Mouse (Mus musculus): ENCODE results near the gene Lamp2. TPM values are rescaled to one million over a fixed set of nuclear protein-coding genes. Genes with fewer than 3 reads are reported as not detected.
"Not testable (repeated sequence)": the region's sequence is repeated elsewhere in the genome, so short reads cannot be mapped to it uniquely, and the experiment has no call there.

Gene Lamp2
- 33.1 and 34.0 TPM in 2 replicates for total RNA-seq (2012; rRNA removed)

DNA sequence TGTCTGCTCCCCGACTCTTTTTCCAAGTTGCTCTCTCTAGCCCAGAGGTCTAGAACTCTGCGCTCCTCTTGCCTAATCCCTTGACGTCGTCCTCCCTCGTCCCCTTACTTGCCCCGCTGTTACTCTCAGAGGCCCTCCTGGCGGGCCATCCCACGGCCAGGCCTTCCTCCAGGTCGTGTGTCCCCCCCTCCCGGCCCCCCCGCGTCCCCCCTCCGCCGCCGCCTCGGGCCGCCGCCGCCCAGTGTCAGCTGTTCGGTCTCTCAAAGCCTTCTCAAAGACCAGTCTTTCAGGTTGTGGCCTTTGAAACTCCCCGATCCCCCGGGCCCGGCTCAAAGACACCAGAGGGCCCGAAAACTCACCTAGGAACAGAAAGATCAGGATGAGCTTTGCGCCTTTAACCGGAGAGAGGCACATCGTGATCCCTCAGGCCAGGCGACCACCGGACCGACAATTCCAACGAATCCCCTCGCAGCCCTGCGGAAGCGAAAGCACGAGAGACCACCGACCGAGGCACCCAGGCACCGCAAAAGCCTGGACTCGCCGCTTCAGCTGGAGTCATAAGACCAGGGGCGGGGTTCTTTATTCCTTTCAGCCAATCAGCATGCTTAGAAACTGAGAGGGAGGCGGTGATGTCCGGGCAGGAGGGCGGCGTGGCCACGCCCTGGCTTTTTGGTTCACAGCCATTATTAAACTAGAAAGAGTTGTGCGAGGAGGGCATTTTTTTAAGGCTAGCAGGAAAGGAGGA, at the start of gene Lamp2:
Lamp2 (minus strand) TSS at position 565 of the 745 bp plus-strand sequence.
- H3K4me1 ChIP-seq (ENCODE audit: control insufficient read depth in 2 of 2, insufficient read depth in 2 of 2, low read length in 2 of 2, poor library complexity in 1 of 2): no peaks in the 10 kb centered on the region; a peak in 1 of 4 replicates
- DNase-seq (ENCODE audit: low read depth, low spot score): peak; percentile 54
- no peaks in the 10 kb centered on the region for H3K9me3 ChIP-seq (ENCODE audit: control insufficient read depth, insufficient read depth, low read depth, low read length)
- in situ Hi-C loops (cut with MboI; ENCODE audit: low sequenced_read_pairs in 2 of 2, unreplicated experiment in 2 of 2): no loop called here
- TF ChIP-seq MAFK (IDR thresholded peaks at IDR 0.05; ENCODE audit: insufficient read depth, low read depth, low read length) (peak; percentile 73), ZC3H11A (IDR thresholded peaks at IDR 0.05; ENCODE audit: borderline replicate concordance, low read depth, low read length) (no peak), ZNF384 (IDR thresholded peaks at IDR 0.05; ENCODE audit: low read depth, low read length) (peak; percentile 67; the same call in 1 of the 2 replicates)
- H3K36me3 ChIP-seq (ENCODE audit: control insufficient read depth, insufficient read depth, low read length, poor library complexity, severe bottlenecking): peaks cover 5% of the 10 kb centered on the region; the same call in 1 of the 2 replicates
- H3K4me3 ChIP-seq (ENCODE audit: insufficient read depth in 1 of 2, low read depth in 1 of 2, low read length in 2 of 2, poor library complexity in 1 of 2, severe bottlenecking in 1 of 2): peak within 1 kb of the TSS; percentile 79 to 97
- H3K27ac ChIP-seq (ENCODE audit: insufficient read depth, low read depth, low read length, poor library complexity, severe bottlenecking): peak within 1 kb of the TSS; percentile 90
- peak within 1 kb of the TSS; percentile 96 for H3K9ac ChIP-seq (ENCODE audit: insufficient read depth, low read depth, low read length, poor library complexity, severe bottlenecking)

DNA sequence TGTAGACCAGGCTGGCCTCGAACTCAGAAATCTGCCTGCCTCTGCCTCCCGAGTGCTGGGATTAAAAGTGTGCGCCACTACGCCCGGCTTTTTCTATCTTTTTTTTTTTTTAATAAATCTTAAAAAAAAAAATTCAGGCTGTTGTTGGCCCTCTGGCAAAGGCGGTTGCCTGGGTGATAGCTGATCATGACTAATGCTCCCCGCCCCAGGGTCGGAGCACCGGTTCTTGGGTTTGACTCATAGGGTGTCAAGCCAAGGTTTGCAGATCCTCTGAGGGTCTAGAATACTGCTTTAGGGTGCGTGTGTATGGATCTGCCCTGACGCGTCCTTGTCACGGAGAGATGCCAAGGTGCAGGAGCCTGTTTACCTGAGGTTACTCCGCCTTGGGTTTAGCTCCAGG, 48.6 kb upstream of the Lamp2 start:
- Histone ChIP-seq H3K9me3 (ENCODE audit: control insufficient read depth, insufficient read depth, low read depth, low read length) (no peaks in the 10 kb centered on the region), H3K9ac (ENCODE audit: insufficient read depth, low read depth, low read length, poor library complexity, severe bottlenecking) (peak overlapping the region; percentile 35; the same call in 1 of the 2 replicates), H3K4me1 (ENCODE audit: control insufficient read depth in 2 of 2, insufficient read depth in 2 of 2, low read length in 2 of 2, poor library complexity in 1 of 2) (no peaks in the 10 kb centered on the region), H3K36me3 (ENCODE audit: control insufficient read depth, insufficient read depth, low read length, poor library complexity, severe bottlenecking) (no peaks in the 10 kb centered on the region), H3K4me3 (ENCODE audit: insufficient read depth in 1 of 2, low read depth in 1 of 2, low read length in 2 of 2, poor library complexity in 1 of 2, severe bottlenecking in 1 of 2) (peak overlapping the region; percentile 48 to 59), H3K27ac (ENCODE audit: insufficient read depth, low read depth, low read length, poor library complexity, severe bottlenecking) (no peak overlapping the region)
- no peak for TF ChIP-seq ZC3H11A (IDR thresholded peaks at IDR 0.05; ENCODE audit: borderline replicate concordance, low read depth, low read length)
- no peak for TF ChIP-seq CHD2 (IDR thresholded peaks at IDR 0.05; ENCODE audit: low read depth, low read length)
- no peak for TF ChIP-seq MAFK (IDR thresholded peaks at IDR 0.05; ENCODE audit: insufficient read depth, low read depth, low read length)
- no peak for TF ChIP-seq HCFC1 (IDR thresholded peaks at IDR 0.05; ENCODE audit: borderline replicate concordance, insufficient read depth, low read length)
- no peak for TF ChIP-seq ZNF384 (IDR thresholded peaks at IDR 0.05; ENCODE audit: low read depth, low read length)
- in situ Hi-C loops (cut with MboI; ENCODE audit: low sequenced_read_pairs in 2 of 2, unreplicated experiment in 2 of 2): loop anchor here in 1 of 2 experiments (25.0 kb wide), 1 partner anchor 132 kb away; the partner anchor contains the start of gene C1galt1c1
- DNase-seq (ENCODE audit: low read depth, low spot score): no peak

DNA sequence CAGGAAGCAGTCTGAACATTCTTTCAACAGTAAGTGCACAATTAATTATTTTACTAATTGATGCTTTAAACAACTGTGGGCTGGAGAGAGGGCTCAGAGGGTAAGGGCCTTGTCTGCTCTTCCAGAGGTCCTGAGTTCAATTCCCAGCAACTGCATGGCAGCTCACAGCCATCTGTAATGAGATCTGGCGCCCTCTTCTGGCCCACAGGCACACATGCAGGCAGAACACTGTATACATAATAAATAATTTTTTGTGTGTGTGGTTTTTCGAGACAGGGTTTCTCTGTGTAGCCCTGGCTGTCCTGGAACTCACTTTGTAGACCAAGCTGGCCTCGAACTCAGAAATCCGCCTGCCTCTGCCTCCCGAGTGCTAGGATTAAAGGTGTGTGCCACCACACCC, 45.9 kb upstream of the Lamp2 start:
- H3K4me1 ChIP-seq (ENCODE audit: control insufficient read depth in 2 of 2, insufficient read depth in 2 of 2, low read length in 2 of 2, poor library complexity in 1 of 2); H3K36me3 ChIP-seq (ENCODE audit: control insufficient read depth, insufficient read depth, low read length, poor library complexity, severe bottlenecking); H3K4me3 ChIP-seq (ENCODE audit: insufficient read depth in 1 of 2, low read depth in 1 of 2, low read length in 2 of 2, poor library complexity in 1 of 2, severe bottlenecking in 1 of 2); H3K9ac ChIP-seq (ENCODE audit: insufficient read depth, low read depth, low read length, poor library complexity, severe bottlenecking); DNase-seq (ENCODE audit: low read depth, low spot score); H3K27ac ChIP-seq (ENCODE audit: insufficient read depth, low read depth, low read length, poor library complexity, severe bottlenecking); H3K9me3 ChIP-seq (ENCODE audit: control insufficient read depth, insufficient read depth, low read depth, low read length): not testable (repeated sequence)
- in situ Hi-C loops (cut with MboI; ENCODE audit: low sequenced_read_pairs in 2 of 2, unreplicated experiment in 2 of 2): loop anchor here in 1 of 2 experiments (25.0 kb wide), 1 partner anchor 135 kb away; the partner anchor contains the start of gene C1galt1c1

DNA sequence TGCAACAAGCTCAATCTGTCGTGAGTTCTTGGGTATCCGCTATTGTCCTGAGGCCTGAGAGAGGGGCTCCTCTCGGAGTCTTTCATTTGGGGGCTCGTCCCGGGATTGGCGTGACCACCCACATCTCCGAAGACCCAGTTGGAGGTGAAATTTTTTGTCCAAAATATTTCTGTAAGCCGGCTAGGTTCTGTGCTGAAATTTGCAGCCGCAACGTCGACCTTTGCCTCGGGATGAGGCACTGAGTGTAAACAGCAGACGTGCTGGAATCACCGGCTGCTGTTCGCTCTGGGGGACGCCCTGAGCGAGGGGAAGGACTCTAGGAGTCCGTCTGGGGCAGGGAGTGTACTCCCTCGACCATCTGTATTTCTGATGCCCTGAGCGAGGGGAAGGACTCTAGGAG, 29.2 kb upstream of the Lamp2 start:
- H3K9ac ChIP-seq (ENCODE audit: insufficient read depth, low read depth, low read length, poor library complexity, severe bottlenecking); H3K36me3 ChIP-seq (ENCODE audit: control insufficient read depth, insufficient read depth, low read length, poor library complexity, severe bottlenecking); H3K4me3 ChIP-seq (ENCODE audit: insufficient read depth in 1 of 2, low read depth in 1 of 2, low read length in 2 of 2, poor library complexity in 1 of 2, severe bottlenecking in 1 of 2); H3K9me3 ChIP-seq (ENCODE audit: control insufficient read depth, insufficient read depth, low read depth, low read length); DNase-seq (ENCODE audit: low read depth, low spot score); H3K4me1 ChIP-seq (ENCODE audit: control insufficient read depth in 2 of 2, insufficient read depth in 2 of 2, low read length in 2 of 2, poor library complexity in 1 of 2); H3K27ac ChIP-seq (ENCODE audit: insufficient read depth, low read depth, low read length, poor library complexity, severe bottlenecking); in situ Hi-C loops (cut with MboI; ENCODE audit: low sequenced_read_pairs in 2 of 2, unreplicated experiment in 2 of 2): not testable (repeated sequence)

DNA sequence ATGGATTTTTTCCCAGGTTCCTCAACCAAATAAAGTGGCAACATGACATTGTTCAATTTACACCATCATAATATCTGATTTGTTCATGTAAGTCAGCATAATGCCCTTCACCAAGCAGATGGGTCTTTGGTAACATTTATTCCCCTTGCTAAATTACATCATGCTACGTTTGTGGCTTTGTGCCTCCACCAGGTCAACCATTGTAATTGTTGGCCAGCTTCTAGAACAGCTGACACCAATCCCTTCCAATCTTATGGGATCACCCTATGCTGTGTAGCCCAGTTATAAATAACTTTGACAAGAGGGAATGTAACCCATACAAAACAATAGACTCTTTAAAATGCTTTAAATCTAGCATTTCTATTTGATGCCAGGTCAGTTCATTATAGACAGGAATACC, 22.3 kb upstream of the Lamp2 start:
- in situ Hi-C loops (cut with MboI; ENCODE audit: low sequenced_read_pairs in 2 of 2, unreplicated experiment in 2 of 2): no loop called here
- H3K4me1 ChIP-seq (ENCODE audit: control insufficient read depth in 2 of 2, insufficient read depth in 2 of 2, low read length in 2 of 2, poor library complexity in 1 of 2): no peaks in the 10 kb centered on the region; a peak in 1 of 4 replicates
- no peaks in the 10 kb centered on the region for H3K9me3 ChIP-seq (ENCODE audit: control insufficient read depth, insufficient read depth, low read depth, low read length)
- H3K9ac ChIP-seq (ENCODE audit: insufficient read depth, low read depth, low read length, poor library complexity, severe bottlenecking): no peak overlapping the region
- DNase-seq (ENCODE audit: low read depth, low spot score): no peak
- no peak overlapping the region for H3K4me3 ChIP-seq (ENCODE audit: insufficient read depth in 1 of 2, low read depth in 1 of 2, low read length in 2 of 2, poor library complexity in 1 of 2, severe bottlenecking in 1 of 2)
- TF ChIP-seq MAFK (IDR thresholded peaks at IDR 0.05; ENCODE audit: insufficient read depth, low read depth, low read length): no peak
- TF ChIP-seq CHD2 (IDR thresholded peaks at IDR 0.05; ENCODE audit: low read depth, low read length): no peak
- no peak for TF ChIP-seq ZNF384 (IDR thresholded peaks at IDR 0.05; ENCODE audit: low read depth, low read length)
- TF ChIP-seq HCFC1 (IDR thresholded peaks at IDR 0.05; ENCODE audit: borderline replicate concordance, insufficient read depth, low read length): no peak
- TF ChIP-seq ZC3H11A (IDR thresholded peaks at IDR 0.05; ENCODE audit: borderline replicate concordance, low read depth, low read length): no peak
- H3K36me3 ChIP-seq (ENCODE audit: control insufficient read depth, insufficient read depth, low read length, poor library complexity, severe bottlenecking): no peaks in the 10 kb centered on the region
- H3K27ac ChIP-seq (ENCODE audit: insufficient read depth, low read depth, low read length, poor library complexity, severe bottlenecking): no peak overlapping the region
